Mouse (Mus musculus): Measurements from ENCODE around the gene Col11a2.

- TF ChIP-seq CTCF (IDR thresholded peaks at IDR 0.05; ENCODE audit: borderline replicate concordance, insufficient read depth, low read depth, low read length) (no peak), POLR2A (IDR thresholded peaks at IDR 0.05; ENCODE audit: borderline replicate concordance, insufficient read depth, low read length) (no peak)
Measured at GRCm38 (mm10) chr17:34092197-34092875, 53.1 kb downstream of the Col11a2 start, which contains the start of gene H2-Oa.
